Mouse (Mus musculus): ENCODE results near the gene Tarm1. TPM values are rescaled to one million over a fixed set of nuclear protein-coding genes. Genes with fewer than 3 reads are reported as not detected.

Gene Tarm1
- total RNA-seq (2023): not detected

DNA sequence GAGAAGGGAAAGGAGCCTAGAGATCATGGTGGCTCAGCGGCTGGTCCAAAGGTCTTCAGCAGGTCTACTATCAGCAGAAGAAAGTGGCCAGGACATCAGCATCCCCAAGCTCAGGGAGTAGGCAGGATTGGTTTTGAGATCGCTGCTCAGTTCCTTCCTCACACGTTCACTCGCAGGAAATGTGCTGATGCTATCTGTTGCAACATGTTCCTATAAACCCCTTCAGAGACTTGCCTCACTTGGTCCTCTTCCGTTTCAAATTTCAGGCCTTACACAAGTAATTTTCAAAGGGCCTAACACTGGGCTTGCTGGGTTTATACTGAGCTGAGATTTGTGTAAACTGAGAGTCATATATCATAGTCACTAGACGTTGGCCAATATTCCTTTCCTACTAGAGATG, at the start of gene Tarm1:
Tarm1 (minus strand) TSS at position 186 of the 400 bp plus-strand sequence.

Other genes with a start within 250 kb of the Tarm1 start
- gene Myadm, start 213.5 kb downstream of the Tarm1 start, total RNA-seq (2023): 1 to 10 TPM; 6.0 to 6.3 TPM
- 1 to 10 TPM in 1 of 2 experiments, under 1 TPM in 1; 0.41 to 1.3 TPM for gene Prkcg, start 213.4 kb downstream of the Tarm1 start, total RNA-seq (2023)
- not detected for gene Cacng7, start 169.7 kb downstream of the Tarm1 start, total RNA-seq (2023)
- gene Cacng8, start 111.9 kb downstream of the Tarm1 start, total RNA-seq (2023): not detected
- gene Cacng6, start 78.4 kb downstream of the Tarm1 start, total RNA-seq (2023): not detected
- gene Oscar, start 113.5 kb upstream of the Tarm1 start, total RNA-seq (2023): not detected
- gene Ndufa3, start 114.7 kb upstream of the Tarm1 start, total RNA-seq (2023): 100 to 1,000 TPM; 346 to 367 TPM
- gene Tfpt, start 127.3 kb upstream of the Tarm1 start, total RNA-seq (2023): 10 to 100 TPM; 18.8 to 22.4 TPM
- 10 to 100 TPM; 64.3 to 67.5 TPM for gene Prpf31, start 127.4 kb upstream of the Tarm1 start, total RNA-seq (2023)
- gene Cnot3, start 142.6 kb upstream of the Tarm1 start, total RNA-seq (2023): 100 to 1,000 TPM; 114 to 141 TPM
- 10 to 100 TPM; 14.1 to 14.5 TPM for gene Leng1, start 163.2 kb upstream of the Tarm1 start, total RNA-seq (2023)
- gene Tmc4, start 174.9 kb upstream of the Tarm1 start, total RNA-seq (2023): 10 to 100 TPM; 10.7 to 11.3 TPM
- gene Tsen34, start 190.2 kb upstream of the Tarm1 start, total RNA-seq (2023): 10 to 100 TPM; 24.6 to 26.1 TPM
- gene Mboat7, start 190.9 kb upstream of the Tarm1 start, total RNA-seq (2023): 10 to 100 TPM; 58.2 to 69.3 TPM
- gene Rps9, start 201.4 kb upstream of the Tarm1 start, total RNA-seq (2023): 1,000 to 10,000 TPM; 2,583 to 2,648 TPM
- under 1 TPM; 0.68 to 0.93 TPM for gene Pirb, start 217.8 kb upstream of the Tarm1 start, total RNA-seq (2023)